Mouse (Mus musculus): ENCODE measurements around the gene Pigr. TPM values are rescaled to one million over a fixed set of nuclear protein-coding genes. Genes with fewer than 3 reads are reported as not detected.

The Pigr gene
- polyA plus RNA-seq, 1 experiment from 2014 or later, result not detected

- Histone ChIP-seq H3K4me3 (ENCODE audit: low read depth, low read length) (no peak overlapping the region), H3K27me3 (ENCODE audit: insufficient read depth, low read length) (peaks cover 11% of the 10 kb centered on the region; the same call in 1 of the 2 replicates), H3K4me2 (no peak overlapping the region), H3K36me3 (ENCODE audit: insufficient read depth) (no peaks in the 10 kb centered on the region), H3K27ac (ENCODE audit: low read depth) (no peak overlapping the region), H3K9ac (no peak overlapping the region), H3K4me1 (ENCODE audit: insufficient read depth) (no peaks in the 10 kb centered on the region), H3K9me3 (ENCODE audit: low read depth, low read length) (no peaks in the 10 kb centered on the region)
- ATAC-seq (ENCODE audit: insufficient read depth) (no peak), DNase-seq (no peak)
- WGBS, result 84% methylated on average over 7 of the region's 7 CpGs
- TF ChIP-seq CTCF (IDR thresholded peaks at IDR 0.05; ENCODE audit: low read depth), result no peak
Observed at GRCm38 (mm10) chr1:130879927-130880326, 53.4 kb downstream of the Pigr start.

- Histone ChIP-seq H3K36me3 (ENCODE audit: insufficient read depth) (no peaks in the 10 kb centered on the region), H3K4me1 (ENCODE audit: insufficient read depth) (no peaks in the 10 kb centered on the region), H3K9me3 (ENCODE audit: low read depth, low read length) (no peaks in the 10 kb centered on the region), H3K9ac (no peak overlapping the region), H3K27me3 (ENCODE audit: insufficient read depth, low read length) (peaks cover 3% of the 10 kb centered on the region; the same call in 1 of the 2 replicates), H3K27ac (ENCODE audit: low read depth) (no peak overlapping the region), H3K4me3 (ENCODE audit: low read depth, low read length) (no peak overlapping the region), H3K4me2 (no peak overlapping the region)
- DNase-seq, result no peak
- TF ChIP-seq CTCF (IDR thresholded peaks at IDR 0.05; ENCODE audit: low read depth), result no peak
- ATAC-seq (ENCODE audit: insufficient read depth), result no peak
- WGBS, result 81% methylated on average over 4 of the region's 4 CpGs
Observed at GRCm38 (mm10) chr1:130883146-130883545, 56.7 kb downstream of the Pigr start.

GRCm38 (mm10) chr1:130887354-130887753 lies 60.9 kb downstream of the Pigr start, which contains the start of gene Il24:
Il24 (minus strand) TSS chr1:130887454.
- Histone ChIP-seq H3K27ac (ENCODE audit: low read depth) (no peak within 1 kb of the TSS), H3K4me1 (ENCODE audit: insufficient read depth) (no peaks in the 10 kb centered on the region), H3K4me2 (no peak within 1 kb of the TSS), H3K36me3 (ENCODE audit: insufficient read depth) (no peaks in the 10 kb centered on the region), H3K9me3 (ENCODE audit: low read depth, low read length) (no peaks in the 10 kb centered on the region), H3K27me3 (ENCODE audit: insufficient read depth, low read length) (no peaks in the 10 kb centered on the region), H3K4me3 (ENCODE audit: low read depth, low read length) (no peak within 1 kb of the TSS), H3K9ac (no peak within 1 kb of the TSS)
- ATAC-seq (ENCODE audit: insufficient read depth) (no peak), DNase-seq (no peak)
- TF ChIP-seq CTCF (IDR thresholded peaks at IDR 0.05; ENCODE audit: low read depth), result no peak

- Histone ChIP-seq H3K9ac (no peak overlapping the region), H3K27ac (ENCODE audit: low read depth) (no peak overlapping the region), H3K9me3 (ENCODE audit: low read depth, low read length) (no peaks in the 10 kb centered on the region), H3K4me3 (ENCODE audit: low read depth, low read length) (no peak overlapping the region), H3K27me3 (ENCODE audit: insufficient read depth, low read length) (no peaks in the 10 kb centered on the region), H3K4me1 (ENCODE audit: insufficient read depth) (no peaks in the 10 kb centered on the region), H3K36me3 (ENCODE audit: insufficient read depth) (no peaks in the 10 kb centered on the region), H3K4me2 (no peak overlapping the region)
- no peak for DNase-seq
- 58% methylated on average over 1 of the region's 1 CpGs for WGBS
- no peak for TF ChIP-seq CTCF (IDR thresholded peaks at IDR 0.05; ENCODE audit: low read depth)
- no peak for ATAC-seq (ENCODE audit: insufficient read depth)
Observed at GRCm38 (mm10) chr1:130892446-130892845, 66.0 kb downstream of the Pigr start.

- Histone ChIP-seq H3K9me3 (ENCODE audit: low read depth, low read length) (no peaks in the 10 kb centered on the region), H3K27me3 (ENCODE audit: insufficient read depth, low read length) (no peaks in the 10 kb centered on the region), H3K4me1 (ENCODE audit: insufficient read depth) (no peaks in the 10 kb centered on the region), H3K4me2 (no peak overlapping the region), H3K36me3 (ENCODE audit: insufficient read depth) (no peaks in the 10 kb centered on the region), H3K27ac (ENCODE audit: low read depth) (no peak overlapping the region), H3K4me3 (ENCODE audit: low read depth, low read length) (no peak overlapping the region), H3K9ac (no peak overlapping the region)
- ATAC-seq (ENCODE audit: insufficient read depth) (no peak), DNase-seq (no peak)
- WGBS, result 61% methylated on average over 9 of the region's 9 CpGs
- no peak for TF ChIP-seq CTCF (IDR thresholded peaks at IDR 0.05; ENCODE audit: low read depth)
Observed at GRCm38 (mm10) chr1:130893329-130894040, 67.0 kb downstream of the Pigr start.

- no peaks in the 10 kb centered on the region for H3K27me3 ChIP-seq (ENCODE audit: insufficient read depth, low read length)
- no peaks in the 10 kb centered on the region for H3K9me3 ChIP-seq (ENCODE audit: low read depth, low read length)
- no peak for DNase-seq
- no peak overlapping the region for H3K27ac ChIP-seq (ENCODE audit: low read depth)
- H3K4me1 ChIP-seq (ENCODE audit: insufficient read depth), result no peaks in the 10 kb centered on the region
- H3K36me3 ChIP-seq (ENCODE audit: insufficient read depth), result no peaks in the 10 kb centered on the region
- TF ChIP-seq CTCF (IDR thresholded peaks at IDR 0.05; ENCODE audit: low read depth), result no peak
- no peak for ATAC-seq (ENCODE audit: insufficient read depth)
- H3K4me2 ChIP-seq, result no peak overlapping the region
- H3K4me3 ChIP-seq (ENCODE audit: low read depth, low read length), result no peak overlapping the region
- H3K9ac ChIP-seq, result no peak overlapping the region
- 56% methylated on average over 6 of the region's 6 CpGs for WGBS
Observed at GRCm38 (mm10) chr1:130894468-130894867, 68.0 kb downstream of the Pigr start.

Other genes starting within 250 kb of the Pigr start
- 0.13 TPM in 1 of 2 replicates, not detected in the other for gene Zp3r, start 197.1 kb upstream of the Pigr start, polyA plus RNA-seq (2014; fragmentation: Nextera tagmentation; extraction: Ambion mirVana)
- not detected in 2 replicates for gene C4bp, start 165.1 kb upstream of the Pigr start, polyA plus RNA-seq (2014; fragmentation: Nextera tagmentation; extraction: Ambion mirVana)
- not detected in 2 replicates for gene Gm29427, start 110.9 kb upstream of the Pigr start, polyA plus RNA-seq (2014; fragmentation: Nextera tagmentation; extraction: Ambion mirVana)
- 11.7 and 11.8 TPM in 2 replicates for gene Yod1, start 109.4 kb upstream of the Pigr start, polyA plus RNA-seq (2014; fragmentation: Nextera tagmentation; extraction: Ambion mirVana)
- 6.5 and 7.2 TPM in 2 replicates for gene Pfkfb2, start 97.4 kb upstream of the Pigr start, polyA plus RNA-seq (2014; fragmentation: Nextera tagmentation; extraction: Ambion mirVana)
- gene AA986860, start 94.7 kb upstream of the Pigr start, polyA plus RNA-seq (2014; fragmentation: Nextera tagmentation; extraction: Ambion mirVana), result 7.8 TPM in 2 replicates
- gene Fcamr, start 25.8 kb upstream of the Pigr start, polyA plus RNA-seq (2014; fragmentation: Nextera tagmentation; extraction: Ambion mirVana), result not detected in 2 replicates
- gene Fcmr, start 39.0 kb downstream of the Pigr start, polyA plus RNA-seq (2014; fragmentation: Nextera tagmentation; extraction: Ambion mirVana), result not detected in 2 replicates
- gene Il24, start 60.8 kb downstream of the Pigr start, polyA plus RNA-seq (2014; fragmentation: Nextera tagmentation; extraction: Ambion mirVana), result not detected in 2 replicates
- gene Il20, start 84.8 kb downstream of the Pigr start, polyA plus RNA-seq (2014; fragmentation: Nextera tagmentation; extraction: Ambion mirVana), result not detected in 2 replicates
- not detected in 2 replicates for gene Il19, start 113.4 kb downstream of the Pigr start, polyA plus RNA-seq (2014; fragmentation: Nextera tagmentation; extraction: Ambion mirVana)
- gene Il10, start 193.2 kb downstream of the Pigr start, polyA plus RNA-seq (2014; fragmentation: Nextera tagmentation; extraction: Ambion mirVana), result not detected in 2 replicates

All from lung, embryonic 14.5 days (tissue).